Mouse (Mus musculus) frontal cortex, adult 2 months (tissue): ENCODE measurements around the gene Idh1. TPM values are rescaled to one million over a fixed set of nuclear protein-coding genes. Genes with fewer than 3 reads are reported as not detected.
"Not testable (repeated sequence)": the region's sequence is repeated elsewhere in the genome, so short reads cannot be mapped to it uniquely, and the experiment has no call there.

Experiments used
- DNase-seq, 2 experiments: peaks; one replicate each; pipeline ENCODE4 v3.0.0; 2022; ENCODE audit warnings: low spot score in 1 of 2; ENCODE audit errors: extremely low spot score in 1 of 2
- polyA plus RNA-seq: library from polyadenylated mRNA; depleted of rRNA; stranded (reverse); fragments of >200 nt; gene quantifications from 2 replicates; pipeline ENCODE4 v1.2.3, GENCODE M21; 2012; rRNA removed

Gene Idh1
- polyA plus RNA-seq: 38.6 and 47.7 TPM in 2 replicates

GRCm38 (mm10) chr1:65186287-65187073 is at the start of gene Idh1, which contains the start of gene Pikfyve:
Gene Idh1, minus strand, starts transcription at chr1:65186500.
Gene Pikfyve, plus strand, starts transcription at chr1:65186683.
- DNase-seq: peak; percentile 94 to 98

GRCm38 (mm10) chr1:65230566-65230965 is 44.3 kb upstream of the Idh1 start:
- DNase-seq: no peak

GRCm38 (mm10) chr1:65229768-65230167 is 43.5 kb upstream of the Idh1 start:
- DNase-seq: not testable (repeated sequence)

DNA sequence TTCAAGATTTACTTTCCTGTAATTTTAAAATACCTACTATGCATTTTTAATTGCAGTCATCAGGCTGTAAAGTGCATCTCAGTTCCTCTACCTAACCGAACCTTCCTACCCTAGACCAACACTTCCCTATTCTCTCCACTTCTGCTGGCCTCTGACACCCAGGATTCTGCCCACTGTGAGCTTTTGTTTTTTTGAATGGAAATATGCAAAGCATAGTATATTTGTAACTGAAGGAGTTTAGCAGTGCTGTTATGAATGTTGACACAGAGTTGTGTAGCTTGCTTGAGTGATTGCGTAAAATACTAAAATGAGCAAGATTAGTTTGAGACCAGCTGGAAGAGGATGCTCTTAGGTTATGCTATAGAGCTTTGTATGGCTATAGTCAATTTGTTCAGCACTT is 41.4 kb upstream of the Idh1 start:
- no peak for DNase-seq

GRCm38 (mm10) chr1:65223654-65224053 is 37.4 kb upstream of the Idh1 start:
- no peak for DNase-seq

GRCm38 (mm10) chr1:65217972-65218371 is 31.7 kb upstream of the Idh1 start:
- no peak for DNase-seq

GRCm38 (mm10) chr1:65217567-65217966 is 31.3 kb upstream of the Idh1 start:
- DNase-seq: no peak

DNA sequence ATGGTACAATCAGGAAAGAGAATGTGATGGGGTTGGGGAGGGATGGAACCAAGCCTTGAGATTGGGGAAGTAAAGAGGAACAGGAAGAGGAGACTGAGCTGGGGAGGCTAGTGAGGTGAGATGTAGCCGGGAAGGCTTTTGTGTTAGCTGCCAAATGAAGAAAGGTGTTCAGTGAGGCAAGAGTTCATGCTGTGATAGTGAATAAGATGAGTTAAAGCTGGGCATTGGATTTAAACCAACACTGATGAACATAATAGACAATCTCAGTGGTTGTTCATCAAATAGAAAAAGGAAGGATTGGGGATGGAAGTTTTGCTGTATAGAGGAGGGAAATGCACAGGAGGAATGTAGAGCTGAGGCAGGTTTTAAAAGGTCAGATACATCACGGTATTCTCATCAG is 26.9 kb upstream of the Idh1 start:
- no peak for DNase-seq

DNA sequence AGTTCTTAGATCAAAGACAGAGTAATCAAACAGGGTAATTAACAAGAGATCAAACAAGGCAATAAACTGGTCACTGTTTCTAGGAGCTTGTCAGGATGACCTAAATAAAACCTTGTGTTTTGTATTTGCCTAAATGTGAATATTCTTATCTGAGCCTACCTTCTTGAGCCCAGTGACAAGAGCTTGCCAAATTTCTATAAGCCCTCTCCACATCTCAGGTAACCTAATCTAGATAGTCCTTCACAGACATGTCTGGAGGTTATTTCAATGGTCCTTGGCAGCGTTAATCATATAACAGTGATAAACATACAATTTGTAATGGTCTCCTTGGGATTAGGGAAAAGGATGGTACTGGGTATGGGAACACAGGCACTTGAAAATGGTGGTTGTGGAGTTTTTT is 18.0 kb upstream of the Idh1 start:
- no peak for DNase-seq

- no peak for DNase-seq
These were observed 12.6 kb upstream of the Idh1 start for GRCm38 (mm10) chr1:65198861-65199260.

- no peak for DNase-seq
These were observed 12.1 kb upstream of the Idh1 start for GRCm38 (mm10) chr1:65198425-65198824.

DNA sequence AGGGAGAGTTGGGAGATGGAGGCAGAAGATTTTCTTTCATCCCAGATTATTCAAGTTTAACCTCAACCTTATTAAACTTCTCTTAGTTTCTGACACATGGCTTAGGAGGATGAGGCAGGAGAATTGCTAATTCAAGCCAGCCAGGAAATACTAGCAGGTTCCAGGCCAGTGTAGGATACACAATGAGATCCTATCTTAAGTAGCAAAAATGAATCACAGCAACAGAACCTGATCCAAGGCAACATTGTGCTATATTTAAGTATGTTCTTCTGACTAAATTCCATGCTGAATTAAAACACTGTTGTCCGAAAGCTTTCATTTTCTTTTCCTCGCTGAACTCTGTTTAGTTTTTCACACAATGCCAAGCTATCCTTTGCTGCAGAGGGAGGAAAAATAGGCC is 6.9 kb upstream of the Idh1 start:
- peak in 1 of 2 experiments; percentile 13 for DNase-seq

DNA sequence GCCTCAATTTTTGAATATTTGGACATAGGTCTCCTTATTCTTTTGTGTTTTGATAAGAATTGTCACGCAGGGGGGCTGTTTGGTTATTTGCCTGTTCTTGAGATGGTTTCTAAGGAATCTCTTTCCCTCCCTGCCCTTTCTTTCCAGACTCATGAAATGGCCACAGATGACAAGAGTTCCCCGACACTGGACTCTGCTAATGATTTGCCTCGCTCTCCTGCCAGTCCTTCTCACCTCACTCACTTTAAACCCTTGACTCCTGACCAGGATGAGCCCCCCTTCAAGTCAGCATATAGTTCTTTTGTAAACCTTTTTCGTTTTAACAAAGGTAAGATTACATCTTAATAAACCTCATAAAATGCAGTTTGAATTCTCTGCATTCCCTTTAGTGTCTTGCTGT is 3.9 kb upstream of the Idh1 start:
- DNase-seq: no peak

DNA sequence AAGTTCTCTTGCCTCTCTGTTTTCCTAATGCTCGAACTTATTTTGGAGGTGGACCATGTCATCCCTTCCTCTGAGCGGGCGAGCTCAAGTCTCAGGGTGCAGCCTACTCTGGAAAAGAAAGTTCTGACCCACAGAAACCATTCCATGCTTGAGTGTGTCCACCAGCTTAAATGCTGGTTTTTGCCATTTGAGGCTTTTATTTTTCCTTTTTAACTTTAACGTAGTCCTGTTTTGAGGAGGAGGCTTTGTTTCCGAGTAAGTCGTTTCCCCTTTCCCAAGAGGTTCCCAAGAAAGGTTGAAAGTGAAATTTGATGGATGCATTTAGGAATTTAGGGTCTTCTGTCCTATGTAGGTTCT is 752 bp upstream of the Idh1 start:
- no peak for DNase-seq

DNA sequence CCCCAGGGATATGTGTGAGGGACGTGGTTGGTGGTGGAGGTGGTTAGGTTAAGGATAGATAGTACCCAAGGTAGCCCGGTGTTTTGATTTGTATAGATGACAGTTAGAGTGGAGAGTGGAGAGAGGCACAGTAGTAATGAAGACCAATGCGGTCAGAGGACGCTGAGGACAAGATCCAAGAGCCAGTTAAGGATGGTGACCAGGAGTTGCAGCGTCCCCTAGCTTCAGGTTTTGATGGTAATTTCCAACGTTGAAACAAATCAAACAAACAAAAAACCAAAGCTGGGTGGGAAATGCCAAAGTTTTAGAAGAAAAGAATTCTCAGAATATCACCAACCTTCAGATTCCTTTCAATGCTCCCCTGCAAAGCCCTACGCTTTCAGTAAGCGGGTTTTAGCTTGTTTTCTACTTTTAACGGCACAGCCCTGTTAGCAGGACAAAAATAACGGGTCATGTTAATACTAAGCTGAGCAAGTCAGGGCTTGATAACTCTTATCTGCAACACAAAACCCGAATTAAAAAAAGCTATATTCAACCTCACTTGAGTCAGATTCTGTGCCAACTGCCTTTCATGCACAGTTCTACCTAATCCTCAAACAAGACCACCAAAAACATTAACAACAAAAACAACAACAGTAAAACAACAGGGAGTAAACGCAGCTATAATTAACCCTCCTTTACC is 635 bp downstream of the Idh1 start:
- peak in 1 of 2 experiments; percentile 11 for DNase-seq

DNA sequence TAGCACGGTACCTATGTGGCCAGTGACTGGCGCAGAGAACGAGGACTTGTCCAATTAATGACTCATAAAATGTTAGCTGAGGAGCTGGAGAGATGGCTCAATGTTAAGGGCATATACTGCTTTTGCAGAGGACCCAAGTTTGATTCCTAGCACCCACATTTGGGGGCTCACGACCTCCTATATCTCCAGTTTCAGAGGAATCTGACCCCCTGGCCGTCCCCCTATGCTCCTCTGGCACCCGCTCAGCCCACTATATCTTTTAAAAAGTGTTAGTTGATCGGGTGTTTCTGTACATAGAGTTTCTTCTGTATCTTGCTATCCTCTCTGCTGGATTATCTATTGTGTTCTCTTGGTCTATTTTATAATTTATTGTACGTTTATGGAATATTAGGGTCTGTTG is 1.3 kb downstream of the Idh1 start:
- DNase-seq: no peak

- no peak for DNase-seq
These were observed 2.3 kb downstream of the Idh1 start for GRCm38 (mm10) chr1:65183994-65184393.

DNA sequence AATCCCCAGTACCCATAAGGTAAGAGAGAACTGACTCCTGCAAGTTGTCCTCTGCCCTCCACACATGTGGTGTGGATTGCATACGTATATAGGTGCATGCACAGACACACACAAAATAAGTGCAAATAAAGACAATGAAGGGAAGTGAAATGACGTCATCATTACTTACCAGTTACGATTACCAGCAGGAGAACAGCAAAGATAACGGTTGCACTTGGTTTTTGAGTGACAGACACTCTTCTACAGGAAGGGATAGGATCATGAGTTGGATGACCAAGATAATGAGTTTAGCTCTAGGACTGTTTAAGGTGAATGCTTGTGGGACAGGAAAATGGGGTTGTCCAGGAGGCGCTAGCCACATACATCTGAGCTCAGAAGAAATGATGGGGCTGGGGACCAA is 4.8 kb downstream of the Idh1 start:
- no peak for DNase-seq

GRCm38 (mm10) chr1:65179634-65180249 is 6.6 kb downstream of the Idh1 start:
- DNase-seq: peak in 1 of 2 experiments; percentile 90

DNA sequence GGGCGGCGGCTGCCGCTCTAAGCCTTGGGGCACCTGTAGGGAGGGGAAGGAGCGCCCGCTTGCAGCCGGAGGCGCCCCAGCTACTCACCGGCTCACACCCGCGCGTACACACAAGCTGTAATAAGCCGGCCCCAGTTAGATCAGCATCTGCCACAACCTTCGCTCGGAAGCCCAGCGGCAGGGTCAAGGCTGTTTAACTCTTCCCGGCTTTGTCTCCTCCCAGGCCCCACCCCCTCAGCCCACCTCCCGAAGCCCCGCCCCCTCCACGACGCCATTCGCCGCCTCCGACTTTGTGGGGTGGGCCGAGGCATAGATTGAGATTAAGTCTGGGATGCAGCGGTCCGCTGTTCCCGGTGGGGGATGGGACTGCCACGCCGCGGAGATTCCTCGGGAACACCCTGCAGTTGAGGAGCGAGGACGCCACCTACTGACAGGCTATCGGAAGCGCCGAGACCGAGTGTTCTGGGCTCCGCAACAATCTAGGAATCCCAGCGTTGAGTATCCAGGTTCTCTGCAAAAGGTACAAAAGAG is 7.3 kb downstream of the Idh1 start:
- DNase-seq: peak; percentile 94 to 99

DNA sequence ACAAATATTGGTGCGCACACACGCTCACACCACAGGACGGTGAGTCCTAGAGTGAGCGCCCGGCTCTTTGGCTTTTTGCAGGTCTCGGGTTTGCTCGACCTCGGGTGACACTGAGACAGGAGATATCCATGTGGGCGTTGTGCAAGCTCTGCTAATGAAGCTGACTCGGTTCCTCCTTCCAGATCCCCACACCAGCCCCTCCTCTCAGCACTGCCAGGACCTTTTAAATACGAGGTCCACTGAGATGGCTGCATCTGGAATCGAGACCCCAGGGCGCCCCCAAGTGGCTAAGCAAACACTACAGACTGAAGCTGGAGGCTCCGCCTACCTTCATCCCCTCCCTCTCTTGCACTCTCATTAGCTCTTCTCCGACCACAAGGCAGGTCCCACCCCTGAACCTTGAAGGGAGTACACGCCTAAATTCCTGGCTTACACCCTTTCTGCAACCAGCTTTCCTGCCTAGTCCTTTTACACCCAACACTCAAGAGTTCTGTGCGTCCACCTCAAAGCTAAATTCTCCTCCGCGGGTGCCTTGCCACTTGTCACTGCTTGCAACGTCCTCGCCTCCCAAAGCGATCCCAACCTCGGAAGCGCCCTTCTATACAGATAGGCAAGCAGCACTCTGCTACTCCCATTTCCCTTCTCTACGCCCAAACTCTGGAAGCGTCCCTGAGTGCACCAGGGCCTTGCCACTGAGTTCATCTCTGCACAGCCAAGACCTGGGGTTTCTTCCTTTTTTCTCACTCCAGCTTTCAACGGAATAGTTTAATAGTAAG is 8.0 kb downstream of the Idh1 start:
- DNase-seq: peak; percentile 89 to 95
